Mouse (Mus musculus): ENCODE results near the gene Chat. TPM values are rescaled to one million over a fixed set of nuclear protein-coding genes. Genes with fewer than 3 reads are reported as not detected.

Chat gene
- polyA plus RNA-seq, 1 experiment: not detected

- no peak overlapping the region for H3K4me3 ChIP-seq (replicated peaks; ENCODE audit: control insufficient read depth, low read depth, low read length)
- WGBS: 27% methylated on average over 9 of the region's 9 CpGs
- peaks cover 4% of the 10 kb centered on the region; the same call in 1 of the 2 replicates for H3K4me1 ChIP-seq (ENCODE audit: control insufficient read depth, insufficient read depth, low read length)
- H3K27ac ChIP-seq (ENCODE audit: control insufficient read depth, insufficient read depth, low read depth, low read length, poor library complexity): no peak overlapping the region
- TF ChIP-seq POLR2A (IDR thresholded peaks at IDR 0.05; ENCODE audit: borderline replicate concordance, control insufficient read depth, low read depth, low read length) (no peak), CTCF (IDR thresholded peaks at IDR 0.05; ENCODE audit: control insufficient read depth, insufficient read depth, low read length) (no peak)
Observed at GRCm38 (mm10) chr14:32502764-32503688, 37.2 kb upstream of the Chat start.

- Histone ChIP-seq H3K4me3 (replicated peaks; ENCODE audit: control insufficient read depth, low read depth, low read length) (no peak overlapping the region), H3K27ac (ENCODE audit: control insufficient read depth, insufficient read depth, low read depth, low read length, poor library complexity) (no peak overlapping the region), H3K4me1 (ENCODE audit: control insufficient read depth, insufficient read depth, low read length) (peaks cover 4% of the 10 kb centered on the region; the same call in 1 of the 2 replicates)
- WGBS: 58% methylated on average over 2 of the region's 2 CpGs
- no peak for TF ChIP-seq CTCF (IDR thresholded peaks at IDR 0.05; ENCODE audit: control insufficient read depth, insufficient read depth, low read length)
- TF ChIP-seq POLR2A (IDR thresholded peaks at IDR 0.05; ENCODE audit: borderline replicate concordance, control insufficient read depth, low read depth, low read length): no peak
Observed at GRCm38 (mm10) chr14:32501303-32501702, 35.5 kb upstream of the Chat start.

GRCm38 (mm10) chr14:32496115-32496850 is 30.5 kb upstream of the Chat start:
- 27% methylated on average over 8 of the region's 8 CpGs for WGBS
- H3K27ac ChIP-seq (ENCODE audit: control insufficient read depth, insufficient read depth, low read depth, low read length, poor library complexity): no peak overlapping the region
- no peaks in the 10 kb centered on the region for H3K4me1 ChIP-seq (ENCODE audit: control insufficient read depth, insufficient read depth, low read length)
- H3K4me3 ChIP-seq (replicated peaks; ENCODE audit: control insufficient read depth, low read depth, low read length): no peak overlapping the region
- TF ChIP-seq POLR2A (IDR thresholded peaks at IDR 0.05; ENCODE audit: borderline replicate concordance, control insufficient read depth, low read depth, low read length) (no peak), CTCF (IDR thresholded peaks at IDR 0.05; ENCODE audit: control insufficient read depth, insufficient read depth, low read length) (no peak)

- WGBS: 12% methylated on average over 13 of the region's 13 CpGs
- Histone ChIP-seq H3K27ac (ENCODE audit: control insufficient read depth, insufficient read depth, low read depth, low read length, poor library complexity) (no peak overlapping the region), H3K4me1 (ENCODE audit: control insufficient read depth, insufficient read depth, low read length) (no peaks in the 10 kb centered on the region), H3K4me3 (replicated peaks; ENCODE audit: control insufficient read depth, low read depth, low read length) (no peak overlapping the region)
- no peak for TF ChIP-seq CTCF (IDR thresholded peaks at IDR 0.05; ENCODE audit: control insufficient read depth, insufficient read depth, low read length)
- no peak for TF ChIP-seq POLR2A (IDR thresholded peaks at IDR 0.05; ENCODE audit: borderline replicate concordance, control insufficient read depth, low read depth, low read length)
Observed at GRCm38 (mm10) chr14:32492521-32492920, 26.7 kb upstream of the Chat start.

- no peak overlapping the region for H3K27ac ChIP-seq (ENCODE audit: control insufficient read depth, insufficient read depth, low read depth, low read length, poor library complexity)
- 3% methylated on average over 3 of the region's 3 CpGs for WGBS
- no peaks in the 10 kb centered on the region for H3K4me1 ChIP-seq (ENCODE audit: control insufficient read depth, insufficient read depth, low read length)
- no peak for TF ChIP-seq POLR2A (IDR thresholded peaks at IDR 0.05; ENCODE audit: borderline replicate concordance, control insufficient read depth, low read depth, low read length)
- peak; percentile 72 for TF ChIP-seq CTCF (IDR thresholded peaks at IDR 0.05; ENCODE audit: control insufficient read depth, insufficient read depth, low read length)
- no peak overlapping the region for H3K4me3 ChIP-seq (replicated peaks; ENCODE audit: control insufficient read depth, low read depth, low read length)
Observed at GRCm38 (mm10) chr14:32482061-32482460, 16.3 kb upstream of the Chat start.

GRCm38 (mm10) chr14:32477581-32477980 is 11.8 kb upstream of the Chat start:
- TF ChIP-seq CTCF (IDR thresholded peaks at IDR 0.05; ENCODE audit: control insufficient read depth, insufficient read depth, low read length): no peak
- no peak for TF ChIP-seq POLR2A (IDR thresholded peaks at IDR 0.05; ENCODE audit: borderline replicate concordance, control insufficient read depth, low read depth, low read length)
- H3K27ac ChIP-seq (ENCODE audit: control insufficient read depth, insufficient read depth, low read depth, low read length, poor library complexity): no peak overlapping the region
- 68% methylated on average over 1 of the region's 1 CpGs for WGBS
- no peak overlapping the region for H3K4me3 ChIP-seq (replicated peaks; ENCODE audit: control insufficient read depth, low read depth, low read length)
- H3K4me1 ChIP-seq (ENCODE audit: control insufficient read depth, insufficient read depth, low read length): no peaks in the 10 kb centered on the region

GRCm38 (mm10) chr14:32476559-32476958 is 10.8 kb upstream of the Chat start:
- Histone ChIP-seq H3K27ac (ENCODE audit: control insufficient read depth, insufficient read depth, low read depth, low read length, poor library complexity) (no peak overlapping the region), H3K4me1 (ENCODE audit: control insufficient read depth, insufficient read depth, low read length) (no peaks in the 10 kb centered on the region), H3K4me3 (replicated peaks; ENCODE audit: control insufficient read depth, low read depth, low read length) (no peak overlapping the region)
- no peak for TF ChIP-seq CTCF (IDR thresholded peaks at IDR 0.05; ENCODE audit: control insufficient read depth, insufficient read depth, low read length)
- no peak for TF ChIP-seq POLR2A (IDR thresholded peaks at IDR 0.05; ENCODE audit: borderline replicate concordance, control insufficient read depth, low read depth, low read length)
- 69% methylated on average over 6 of the region's 6 CpGs for WGBS

GRCm38 (mm10) chr14:32472996-32473395 is 7.2 kb upstream of the Chat start:
- Histone ChIP-seq H3K4me3 (replicated peaks; ENCODE audit: control insufficient read depth, low read depth, low read length) (no peak overlapping the region), H3K4me1 (ENCODE audit: control insufficient read depth, insufficient read depth, low read length) (no peaks in the 10 kb centered on the region), H3K27ac (ENCODE audit: control insufficient read depth, insufficient read depth, low read depth, low read length, poor library complexity) (no peak overlapping the region)
- TF ChIP-seq POLR2A (IDR thresholded peaks at IDR 0.05; ENCODE audit: borderline replicate concordance, control insufficient read depth, low read depth, low read length): no peak
- peak; percentile 53; the same call in 1 of the 2 replicates for TF ChIP-seq CTCF (IDR thresholded peaks at IDR 0.05; ENCODE audit: control insufficient read depth, insufficient read depth, low read length)
- 9% methylated on average over 4 of the region's 4 CpGs for WGBS

Measured in bone marrow, adult 2 months (tissue).